Mouse (Mus musculus): ENCODE data around the gene Tmem183a. TPM values are rescaled to one million over a fixed set of nuclear protein-coding genes. Genes with fewer than 3 reads are reported as not detected.

Gene Tmem183a
- total RNA-seq, 2 experiments from 2014 or later = 33.8 to 42.5 TPM

GRCm38 (mm10) chr1:134344005-134344950 lies 17.5 kb downstream of the Tmem183a start:
- peak; percentile 88 for DNase-seq

DNA sequence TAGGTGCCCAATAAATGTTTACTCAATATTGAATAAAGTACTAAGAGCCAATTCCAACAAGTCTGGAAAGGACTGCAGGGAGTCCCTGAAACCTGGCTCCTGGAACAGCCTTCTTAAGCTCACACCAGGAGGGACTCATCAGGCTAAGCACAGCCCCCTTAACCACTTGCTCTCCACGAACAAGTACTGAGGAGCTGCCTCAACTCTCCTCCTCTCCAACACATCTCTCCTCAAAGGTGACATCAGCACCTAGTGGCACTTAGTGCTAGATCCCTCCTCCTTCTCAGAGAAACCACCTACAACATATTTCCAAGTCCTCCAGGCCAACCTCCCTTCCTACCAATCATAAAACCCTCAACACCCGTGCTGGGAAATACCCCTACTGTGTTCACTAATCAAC lies 18.2 kb downstream of the Tmem183a start:
- no peak for DNase-seq

GRCm38 (mm10) chr1:134342781-134343310 lies 18.9 kb downstream of the Tmem183a start:
- DNase-seq = no peak

- DNase-seq = peak; percentile 33
Observed at GRCm38 (mm10) chr1:134342278-134342664, 19.5 kb downstream of the Tmem183a start.

- no peak for DNase-seq
Observed at GRCm38 (mm10) chr1:134341641-134342277, 20.0 kb downstream of the Tmem183a start.

GRCm38 (mm10) chr1:134339757-134340619 lies 21.8 kb downstream of the Tmem183a start:
- DNase-seq = no peak

DNA sequence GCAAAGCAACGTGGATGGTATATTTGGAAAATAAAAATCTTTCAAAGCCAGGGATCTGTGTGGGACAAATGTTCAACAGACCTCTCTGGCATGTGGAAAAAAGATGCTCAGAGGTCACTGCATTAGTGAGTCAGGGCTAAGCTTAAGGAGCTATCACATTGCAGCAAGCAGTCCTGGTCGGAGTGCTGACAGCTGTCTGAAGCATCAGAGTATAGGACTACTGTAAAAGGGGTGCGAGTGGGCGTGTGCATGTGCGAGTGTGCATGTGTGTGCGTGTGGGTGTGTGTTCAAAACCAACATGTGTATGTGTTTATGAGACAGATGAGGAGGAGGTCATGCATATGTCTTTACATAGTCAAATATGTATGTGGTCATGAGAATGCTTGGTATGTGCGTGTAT lies 22.6 kb downstream of the Tmem183a start:
- DNase-seq = no peak

DNA sequence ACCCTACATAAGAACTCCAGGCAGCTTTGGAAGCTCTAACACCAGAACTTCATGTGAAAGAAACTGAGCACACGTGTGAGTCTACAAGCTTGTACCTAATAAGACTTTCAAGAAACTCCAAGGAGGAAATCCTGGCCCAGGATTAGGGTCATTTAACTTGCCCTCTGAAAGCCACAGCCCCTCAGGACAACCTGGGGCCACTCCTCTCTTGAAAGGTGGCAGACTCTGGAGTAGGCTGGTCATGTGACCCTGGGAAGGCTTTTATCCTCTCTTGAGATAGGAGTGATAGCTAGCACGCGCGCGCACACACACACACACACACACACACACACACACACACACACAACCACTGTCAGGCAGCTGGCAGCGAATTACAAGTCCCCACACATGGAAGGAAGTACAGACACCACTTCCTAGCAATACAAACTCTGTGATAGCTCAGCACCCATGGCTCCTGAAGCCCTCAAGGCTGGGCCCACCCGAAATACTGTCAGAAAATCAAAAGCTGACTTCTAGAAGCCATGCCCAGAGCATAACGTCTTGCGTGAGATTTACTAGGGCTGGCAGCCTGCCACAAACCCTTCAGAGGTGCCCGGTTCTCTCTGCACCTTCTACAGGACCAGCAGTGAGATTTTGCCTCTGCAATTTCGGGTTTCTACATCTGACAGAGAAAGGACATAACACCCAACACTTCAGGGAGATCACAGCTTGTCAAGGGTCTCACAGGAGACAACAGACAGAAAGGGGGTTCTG lies 24.6 kb downstream of the Tmem183a start:
- peak; percentile 17 for DNase-seq

DNA sequence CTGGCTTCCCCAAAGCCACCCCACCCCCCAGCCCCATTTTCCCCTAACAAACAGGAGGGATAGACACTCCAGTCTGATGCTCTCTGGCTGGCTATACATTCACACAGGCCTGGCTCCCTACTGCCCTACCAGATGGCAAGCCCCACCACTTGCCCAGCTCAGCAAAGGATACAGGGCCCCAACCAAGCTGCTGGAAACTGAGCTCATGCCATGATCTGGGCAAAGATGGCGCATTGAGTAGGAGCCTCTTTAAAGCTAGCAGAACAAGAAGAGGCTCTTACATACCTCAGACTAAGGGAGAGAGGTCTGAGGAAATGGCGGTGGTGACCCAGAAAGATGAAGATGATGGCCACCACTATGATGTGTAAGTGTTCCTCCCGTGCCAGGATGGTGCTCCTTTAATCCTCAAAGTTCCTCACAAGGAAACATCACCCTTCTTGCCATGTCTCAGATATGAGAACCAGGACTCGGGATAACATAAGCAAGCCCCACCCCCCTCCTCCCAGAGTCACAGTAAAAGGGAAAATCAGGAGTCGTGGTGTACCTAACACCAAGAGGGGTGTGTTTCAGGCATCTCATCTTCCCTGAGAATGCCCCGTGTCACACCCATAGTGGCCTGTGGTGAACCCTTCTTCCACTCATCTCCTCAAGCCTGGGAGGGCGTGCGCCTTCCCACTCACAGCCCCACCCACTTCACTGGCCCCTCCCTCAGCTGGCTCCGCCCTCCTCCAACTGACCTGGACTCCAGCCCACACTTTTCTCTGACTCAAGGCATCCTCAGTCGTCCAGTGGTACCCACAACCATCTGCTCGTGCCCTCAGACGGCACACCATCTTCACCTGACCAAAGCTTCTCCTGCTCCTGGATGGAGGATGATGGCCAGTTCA lies 25.6 kb downstream of the Tmem183a start:
- peak; percentile 14 for DNase-seq

DNA sequence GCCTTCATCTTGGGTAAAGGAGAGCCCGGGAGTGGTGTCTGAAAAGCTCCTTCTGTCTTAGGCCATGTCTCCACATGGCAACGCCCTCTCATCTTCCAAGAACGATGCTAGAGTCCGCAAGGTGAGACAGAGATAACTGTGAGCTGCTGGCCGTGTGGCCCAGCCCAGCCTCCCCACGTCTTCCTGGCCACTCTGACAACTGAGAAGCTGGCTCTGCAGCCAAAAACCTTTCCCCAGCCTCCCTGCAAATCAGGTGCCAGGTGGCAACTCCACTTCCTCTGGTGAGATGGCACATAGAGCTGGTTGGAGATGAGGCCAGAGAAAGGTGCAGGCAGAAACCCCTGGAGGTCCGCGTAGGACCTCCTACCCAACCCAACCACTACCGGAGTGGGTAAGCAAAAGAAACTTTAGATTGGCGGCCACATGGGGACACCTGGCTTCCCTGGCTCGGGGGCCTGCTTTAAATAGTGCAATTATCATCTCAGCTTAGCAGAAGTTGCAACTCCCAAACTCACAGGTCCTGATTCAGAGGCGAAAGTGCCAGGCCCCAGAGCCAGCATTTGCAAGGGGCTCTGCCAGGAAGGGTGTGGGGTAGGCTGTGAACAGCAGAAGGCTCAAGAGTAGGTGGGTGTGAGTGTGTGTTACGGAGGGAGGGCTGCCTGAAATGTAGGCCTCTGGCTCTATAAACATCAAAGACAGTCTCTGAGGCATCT lies 26.4 kb downstream of the Tmem183a start:
- peak; percentile 5 for DNase-seq

DNA sequence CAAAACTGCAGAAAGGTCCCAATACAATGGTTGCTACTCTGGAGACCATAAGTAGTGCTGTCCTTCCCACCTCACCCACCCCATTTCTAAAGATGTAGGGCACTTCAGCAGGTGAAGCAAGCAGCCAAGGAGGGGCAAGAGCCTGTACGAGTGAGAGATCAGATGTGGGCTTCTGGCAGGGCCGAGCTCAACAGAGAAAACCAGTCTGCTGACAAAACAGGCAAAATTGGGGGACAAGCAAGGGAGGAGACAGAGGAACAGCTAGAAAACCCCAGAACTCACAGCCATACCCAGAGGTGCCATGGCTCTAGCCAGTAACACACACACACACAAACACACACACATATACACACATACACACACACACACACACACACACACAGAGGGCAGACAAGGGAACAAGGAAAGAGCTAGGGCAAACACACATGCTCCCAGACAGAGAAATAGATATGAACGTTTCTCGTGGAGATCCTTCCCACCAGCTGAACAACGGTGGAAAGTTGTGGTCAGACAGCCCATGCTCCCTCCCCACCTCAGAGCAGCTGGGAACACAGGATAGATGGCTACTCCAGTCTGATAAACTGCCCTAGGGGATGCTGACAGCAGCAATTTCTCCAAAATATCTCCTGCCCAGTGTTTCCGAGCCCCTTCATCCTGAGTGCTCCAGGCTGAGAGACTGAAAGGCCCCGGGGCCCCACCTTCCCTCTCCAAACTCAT lies 27.5 kb downstream of the Tmem183a start:
- DNase-seq = peak; percentile 11

GRCm38 (mm10) chr1:134333371-134334110 lies 28.2 kb downstream of the Tmem183a start:
- DNase-seq = peak; percentile 7

DNA sequence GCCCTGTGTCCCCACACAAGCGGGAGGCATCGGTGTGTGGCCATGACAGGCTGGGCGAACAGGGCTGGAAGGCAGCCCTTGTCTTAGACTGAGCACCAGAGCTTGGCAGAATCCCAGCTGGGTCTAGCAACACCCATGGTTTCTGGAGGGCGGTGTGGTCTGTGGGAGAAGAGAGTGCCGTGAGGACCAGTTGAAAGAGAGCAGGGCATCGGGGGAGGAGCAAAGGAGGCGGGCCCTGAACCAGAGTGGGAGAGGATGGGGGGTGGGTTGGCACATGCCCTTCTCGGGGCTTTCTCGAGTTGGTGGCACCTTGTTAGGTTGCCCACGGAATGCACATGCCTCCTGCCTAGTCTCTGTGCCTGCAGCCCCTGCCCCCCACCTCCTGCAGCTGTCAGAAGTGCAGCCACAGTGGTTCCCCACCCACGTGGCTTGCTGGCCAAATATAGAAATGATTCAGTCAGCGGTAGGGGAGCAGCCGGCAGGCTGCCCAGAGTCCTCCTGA lies 29.0 kb downstream of the Tmem183a start, which contains the start of gene Ppfia4:
Gene Ppfia4 (minus strand): TSS at position 159 of the 502 bp plus-strand sequence.
- peak; percentile 80 for DNase-seq

GRCm38 (mm10) chr1:134331879-134332635 lies 29.7 kb downstream of the Tmem183a start:
- peak; percentile 92 for DNase-seq

- DNase-seq = no peak
Observed at GRCm38 (mm10) chr1:134326841-134327346, 34.9 kb downstream of the Tmem183a start.

- DNase-seq = peak; percentile 70
Observed at GRCm38 (mm10) chr1:134322591-134322990, 39.2 kb downstream of the Tmem183a start.

GRCm38 (mm10) chr1:134320691-134321301 lies 41.0 kb downstream of the Tmem183a start:
- DNase-seq = no peak
